Mouse (Mus musculus) inflammation-experienced regulatory T-cells, adult 6 months (primary cell): ENCODE measurements at regions not wholly inside any gene's neighbourhood (a gene's known extent, or its start where the extent isn't known, plus 50 kb on each side); places are given as distances from the start of the nearest gene placed in this dataset.

Experiments used
- ATAC-seq: one replicate; pipeline ENCODE4 v1.8.0; 2017

DNA sequence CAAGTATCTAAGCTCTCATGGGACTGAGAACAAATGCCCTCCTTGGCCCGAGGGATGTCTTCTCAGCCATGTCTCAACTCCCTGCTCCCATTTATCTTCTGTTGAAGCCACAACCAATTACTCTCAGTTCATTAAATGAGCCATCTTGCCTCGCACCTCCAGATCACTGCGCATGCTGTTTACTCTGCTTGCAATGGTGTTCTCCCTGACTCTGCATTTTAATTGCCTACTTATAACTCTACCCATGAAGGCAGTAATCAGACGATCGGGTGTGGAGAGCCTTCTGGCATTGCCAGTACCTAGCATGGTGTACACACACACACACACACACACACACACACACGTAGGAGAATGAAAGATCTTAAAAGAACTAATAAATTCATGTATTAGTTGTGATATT lies 306.1 kb upstream of the Myt1l start:
- ATAC-seq: no peak

DNA sequence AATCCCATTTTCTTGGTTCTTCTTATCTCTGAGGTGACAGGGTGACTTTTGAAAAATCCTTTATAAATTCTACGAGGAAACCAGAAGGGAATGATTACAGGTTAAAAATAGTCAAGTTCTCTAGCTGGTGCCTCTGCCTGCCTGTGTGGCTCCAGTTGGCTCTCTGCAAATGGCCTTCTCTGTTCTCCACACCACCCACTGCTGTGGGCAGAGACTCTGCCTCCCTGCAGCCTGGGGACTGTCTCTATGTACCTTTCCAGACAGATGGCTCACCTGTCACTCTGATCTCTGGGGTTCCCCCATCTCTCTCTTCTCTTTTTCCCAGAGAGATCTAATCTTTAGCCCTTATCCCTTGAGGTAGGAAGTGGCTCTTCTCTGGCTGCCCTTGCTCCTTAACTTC lies 302.2 kb upstream of the Myt1l start:
- ATAC-seq: no peak

DNA sequence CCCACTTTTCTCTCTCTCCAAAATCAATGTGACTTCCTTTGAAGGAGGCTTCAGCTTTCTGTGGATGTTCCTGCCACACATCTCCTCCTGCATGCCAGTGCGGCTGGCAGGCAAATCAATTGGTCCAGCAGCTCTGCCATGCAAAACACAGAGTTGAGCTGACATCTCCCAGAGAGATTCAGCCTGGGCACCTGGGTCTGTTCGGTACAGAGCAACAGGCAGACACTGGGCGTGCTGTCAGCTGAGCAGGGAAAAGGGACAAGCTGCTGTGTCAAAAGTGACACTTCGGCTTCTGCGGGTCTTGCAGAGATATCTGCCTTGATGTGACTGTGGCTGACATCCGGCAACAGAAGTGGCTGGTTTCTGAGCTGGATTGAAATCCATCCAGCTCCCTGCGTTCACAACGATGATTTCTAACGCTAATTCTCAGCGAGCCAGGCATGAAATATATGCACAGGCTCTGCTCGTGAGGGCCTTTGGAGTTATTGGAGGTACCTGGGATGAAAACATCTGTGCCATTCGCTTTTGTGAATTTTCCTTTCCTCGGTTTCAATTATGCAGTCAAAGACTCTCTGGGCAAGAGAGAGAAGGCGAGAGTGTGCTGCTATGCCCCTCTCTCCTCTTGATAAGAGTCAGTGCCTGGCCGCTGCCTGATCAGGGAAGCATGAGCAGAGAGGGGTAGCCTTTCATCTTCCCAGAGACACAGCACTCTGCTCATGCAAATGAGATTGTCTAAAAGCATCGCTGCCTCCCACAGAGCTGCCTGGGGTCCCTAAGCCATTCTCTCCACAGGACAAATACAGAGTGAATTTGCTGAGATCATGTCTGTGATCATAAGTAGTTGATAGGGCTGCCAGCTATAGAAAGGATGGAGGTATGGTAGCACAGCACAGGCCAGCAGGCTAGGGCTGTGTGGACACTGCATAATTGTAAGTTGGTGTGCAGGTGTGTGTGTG lies 295.4 kb upstream of the Myt1l start:
- ATAC-seq: no peak

DNA sequence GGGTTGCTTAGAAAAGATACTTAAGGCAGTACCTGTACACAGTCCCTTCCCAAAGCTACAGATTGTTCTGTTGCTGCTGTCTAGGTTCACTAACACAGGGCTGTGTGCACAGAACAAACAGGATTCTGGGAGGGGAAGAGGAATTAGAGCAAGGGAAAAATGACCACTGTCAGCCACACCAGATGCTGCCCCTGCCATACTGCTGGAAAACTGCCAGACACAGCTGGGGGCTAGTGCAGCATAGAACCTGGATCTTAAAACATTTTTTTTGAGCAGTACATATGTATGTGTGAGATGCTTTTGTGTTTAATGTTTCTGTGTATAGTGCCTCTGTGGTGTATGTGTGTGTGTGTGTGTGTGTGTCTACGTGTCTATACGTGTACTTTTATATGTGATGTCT lies 291.7 kb upstream of the Myt1l start:
- no peak for ATAC-seq

DNA sequence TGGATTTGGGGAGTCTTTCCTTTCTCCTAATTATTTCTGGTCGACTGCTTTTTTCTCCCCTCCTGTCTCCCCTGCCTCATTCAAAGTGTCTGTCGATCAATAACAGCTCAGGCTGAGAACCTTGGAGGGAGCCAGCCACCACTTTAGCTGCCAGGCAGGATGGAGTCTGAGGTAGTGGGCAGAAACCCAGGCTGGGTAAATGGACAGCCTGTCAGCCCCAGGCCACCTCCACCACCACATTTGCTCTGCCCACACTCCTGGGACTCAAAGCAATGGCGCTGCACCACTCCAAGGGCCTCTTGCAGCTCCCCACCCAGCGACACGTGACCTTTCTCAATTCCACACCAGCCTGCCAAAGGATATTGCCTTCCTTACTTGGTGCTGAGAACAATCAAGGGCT lies 290.7 kb upstream of the Myt1l start:
- no peak for ATAC-seq

DNA sequence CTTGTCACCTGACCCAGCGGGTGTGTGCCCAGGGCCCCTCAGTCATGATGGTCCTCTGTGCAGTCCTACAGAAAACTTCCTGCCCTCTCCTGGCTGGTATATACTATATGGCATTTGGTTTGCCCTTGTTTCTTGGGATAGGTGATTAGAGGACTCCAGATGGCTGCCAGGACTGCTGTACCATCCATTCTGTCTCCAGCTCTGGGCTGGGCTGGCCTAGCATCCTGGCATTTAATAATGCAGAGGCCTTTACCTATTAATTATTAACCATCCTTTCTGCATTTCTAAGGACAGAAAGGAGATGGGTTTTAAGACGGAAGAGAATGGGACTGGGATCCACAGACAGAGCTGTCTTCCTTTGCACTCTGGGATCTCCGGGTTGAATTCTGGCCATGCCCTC lies 288.7 kb upstream of the Myt1l start:
- ATAC-seq: no peak

DNA sequence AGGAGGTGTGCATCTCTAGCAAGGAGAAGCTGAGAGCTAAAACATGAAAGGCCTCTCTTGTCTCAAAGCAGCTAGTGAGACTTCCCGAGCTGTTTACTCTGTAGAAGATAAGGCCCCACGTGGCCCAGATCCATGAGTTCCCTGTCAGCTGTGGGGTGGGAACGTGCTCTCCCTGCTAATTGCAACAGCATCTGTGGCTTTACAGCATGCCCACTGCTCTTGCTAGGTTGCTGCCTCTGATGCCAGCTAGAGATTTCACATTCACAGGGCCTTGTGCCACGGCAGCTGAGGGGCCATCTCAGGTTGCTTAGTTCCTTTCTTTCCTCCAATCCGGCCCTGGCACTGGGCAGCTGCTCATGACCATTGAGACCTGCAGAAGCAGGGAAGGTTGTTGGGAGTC lies 288.2 kb upstream of the Myt1l start:
- ATAC-seq: no peak

DNA sequence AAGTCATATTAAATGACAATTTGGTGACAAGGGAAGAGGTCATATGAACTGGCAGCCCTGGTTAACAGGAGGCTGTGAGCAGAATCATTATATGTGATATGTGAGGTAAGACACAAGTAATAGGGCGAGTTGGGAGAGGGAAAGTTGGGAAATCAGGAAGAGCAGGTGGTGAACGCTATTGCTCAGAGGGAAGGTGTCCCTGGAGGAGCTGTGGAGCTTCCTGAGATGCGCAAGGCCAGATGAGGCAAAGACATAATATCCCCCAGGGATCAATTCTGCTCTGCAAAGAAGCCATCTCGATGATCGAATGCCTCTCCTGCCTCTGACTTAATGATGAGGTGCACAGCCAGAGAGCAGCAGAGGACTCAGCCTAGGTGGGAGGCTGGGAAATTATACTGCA lies 285.1 kb upstream of the Myt1l start:
- ATAC-seq: no peak

DNA sequence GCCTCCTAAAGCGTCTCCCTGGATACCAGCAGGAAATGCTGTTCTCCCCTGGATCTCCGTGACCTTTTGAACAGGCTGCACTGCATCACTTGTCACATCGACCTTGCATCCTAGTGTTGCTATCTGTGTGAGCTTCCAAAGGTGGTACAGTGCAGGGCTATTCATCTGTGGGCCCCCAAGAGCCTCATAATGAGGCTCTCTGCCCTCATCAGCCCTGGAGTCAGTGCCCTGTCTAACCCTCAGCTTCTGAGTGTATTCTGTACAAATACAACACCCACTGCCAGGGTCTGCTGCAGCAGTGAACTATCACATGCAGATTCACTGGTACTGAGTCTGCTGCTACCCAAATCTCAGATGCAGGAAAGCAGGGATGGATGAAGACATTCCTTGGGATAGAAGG lies 282.1 kb upstream of the Myt1l start:
- ATAC-seq: no peak

DNA sequence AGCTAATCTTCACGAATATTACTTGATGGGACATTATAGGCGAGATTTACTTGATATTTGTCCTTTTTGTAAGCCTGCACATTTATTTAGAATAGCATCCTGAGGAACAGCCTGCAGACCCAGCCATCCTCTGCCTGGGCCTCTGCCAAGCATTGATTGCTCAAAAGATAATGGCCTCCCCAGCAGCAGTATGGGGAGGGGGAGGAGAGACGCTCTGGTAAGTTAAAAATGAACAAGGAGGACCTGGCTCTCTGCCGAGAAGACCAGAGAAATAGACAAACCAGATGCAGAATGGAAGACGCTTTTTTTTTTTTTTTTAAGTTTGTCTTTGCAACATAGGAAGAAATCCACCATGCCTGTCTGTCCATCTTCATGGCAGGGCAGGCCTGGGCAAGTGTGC lies 280.8 kb upstream of the Myt1l start:
- no peak for ATAC-seq

DNA sequence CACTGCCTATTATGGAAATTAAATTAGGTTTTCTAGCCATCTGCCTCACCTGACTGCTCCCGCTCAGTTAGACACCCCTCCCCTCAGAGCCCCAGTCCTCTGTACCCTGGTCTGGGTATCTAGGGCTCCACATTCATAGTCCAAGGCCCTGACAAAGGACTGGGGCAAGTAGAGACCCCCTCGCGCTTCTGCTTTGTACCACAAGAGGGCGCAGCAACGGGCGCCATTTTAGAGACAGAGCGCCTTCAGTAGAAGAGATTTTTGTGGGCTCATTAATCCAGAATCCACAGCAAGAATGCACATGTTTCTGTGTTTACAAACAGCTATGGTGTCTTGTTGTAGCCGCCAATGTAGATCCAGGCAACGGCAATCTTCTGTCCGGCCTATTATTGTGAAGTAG lies 279.7 kb upstream of the Myt1l start:
- no peak for ATAC-seq

DNA sequence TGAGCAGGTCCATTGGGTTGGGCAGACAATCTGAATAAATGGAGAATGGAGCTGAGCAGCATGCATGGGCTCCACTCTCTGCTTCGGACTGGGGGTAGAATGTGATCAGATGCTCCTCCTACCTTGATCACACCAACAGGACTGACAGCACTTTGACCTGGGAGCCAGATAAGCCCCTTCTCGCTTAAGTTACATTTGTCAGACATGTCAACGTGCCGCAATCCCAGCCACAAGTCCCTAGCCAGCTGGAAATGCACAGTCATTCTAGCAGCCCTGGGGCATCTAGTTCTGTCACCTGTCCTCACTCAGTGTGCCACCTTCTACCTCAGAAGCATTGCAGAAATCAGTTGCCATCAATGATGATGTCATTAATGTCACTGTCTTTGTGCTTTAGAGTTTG lies 272.1 kb upstream of the Myt1l start:
- no peak for ATAC-seq

DNA sequence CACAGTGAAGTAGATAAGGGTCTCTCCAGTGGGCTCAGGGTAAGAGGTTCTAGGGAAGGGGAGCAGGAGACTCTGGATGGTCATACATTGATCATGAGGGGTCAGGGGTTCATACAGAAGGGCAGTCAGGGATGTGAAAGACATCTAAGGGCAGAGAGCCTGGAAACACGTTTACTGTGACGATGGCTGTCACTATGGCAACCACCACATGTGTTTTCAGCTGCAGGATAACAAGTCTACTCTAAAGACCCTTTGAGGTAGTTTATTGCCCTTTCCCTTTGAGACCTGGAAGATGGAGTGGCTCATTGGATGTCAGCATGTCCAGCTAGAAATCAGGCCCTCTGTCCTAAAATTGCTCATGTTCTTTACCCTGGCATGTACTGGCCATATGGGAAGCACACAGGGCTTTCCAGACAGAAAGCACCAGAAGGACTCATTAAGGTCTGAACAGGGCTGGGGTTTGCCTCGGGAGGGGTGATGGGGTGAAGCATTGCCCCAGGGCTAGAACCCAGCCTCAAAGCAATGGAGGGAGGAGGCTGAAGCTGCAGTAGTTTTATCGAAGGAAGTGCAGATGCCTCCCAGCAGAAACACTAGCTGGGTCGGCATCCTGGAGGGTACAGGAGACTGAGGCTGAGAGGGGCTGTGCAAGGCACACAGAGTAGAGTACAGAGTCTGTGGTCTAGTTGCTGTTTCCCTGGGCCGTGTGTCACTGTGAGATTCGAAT lies 271.0 kb upstream of the Myt1l start:
- ATAC-seq: no peak

DNA sequence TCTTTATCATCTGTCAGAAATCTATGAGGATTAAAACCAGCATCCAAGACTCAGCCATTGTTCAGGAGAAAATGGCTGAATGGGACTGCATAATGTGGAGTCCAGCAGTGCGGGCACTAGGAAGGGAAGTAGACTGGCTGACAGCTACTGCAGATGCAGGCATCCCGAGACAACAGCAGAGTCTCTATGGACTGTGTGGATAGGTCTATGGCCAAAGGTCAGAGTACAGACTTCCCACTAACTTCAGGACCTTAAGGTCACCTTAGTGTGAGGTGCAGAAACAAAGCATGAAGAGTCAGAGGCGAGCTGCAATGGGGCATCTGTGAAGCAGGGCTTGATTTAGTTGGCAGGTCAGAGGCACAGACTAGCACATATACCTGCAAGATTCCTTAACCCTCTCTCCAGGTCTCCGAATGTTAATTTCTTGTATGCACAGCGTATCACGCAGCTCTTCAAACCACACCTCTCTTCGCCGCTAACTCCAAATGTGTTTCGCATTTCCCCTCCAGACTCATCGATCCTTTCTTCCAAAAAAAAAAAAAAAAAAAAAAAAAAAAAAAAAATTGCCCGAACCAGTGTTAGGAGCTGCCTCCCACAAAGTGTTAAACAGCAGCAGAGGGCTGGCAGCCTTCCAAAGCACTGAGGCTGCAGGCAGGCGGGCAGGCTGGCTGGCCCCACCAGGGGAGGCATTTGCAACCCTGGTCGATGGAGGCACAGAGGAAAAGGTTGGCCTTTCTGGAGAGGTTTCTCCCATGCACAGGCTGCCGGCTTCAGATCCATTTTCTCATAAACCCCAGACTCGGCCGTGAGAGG lies 270.2 kb upstream of the Myt1l start:
- ATAC-seq: no peak

DNA sequence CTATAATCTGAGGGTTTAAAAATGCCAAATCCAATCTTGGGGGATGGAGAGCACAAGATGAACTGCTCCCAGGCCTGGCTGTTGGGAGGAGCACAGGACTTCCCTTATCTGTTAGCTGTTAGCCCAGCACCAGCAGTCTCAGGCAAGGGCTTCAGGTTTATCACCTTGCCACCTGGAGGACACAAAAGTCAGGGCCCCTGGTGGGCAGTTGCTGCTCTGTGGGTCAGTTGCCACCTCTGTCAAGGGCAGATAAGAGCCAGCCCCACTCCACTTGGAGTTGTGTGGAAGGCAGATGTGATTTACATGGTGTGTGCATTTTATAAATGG lies 269.7 kb upstream of the Myt1l start:
- no peak for ATAC-seq

DNA sequence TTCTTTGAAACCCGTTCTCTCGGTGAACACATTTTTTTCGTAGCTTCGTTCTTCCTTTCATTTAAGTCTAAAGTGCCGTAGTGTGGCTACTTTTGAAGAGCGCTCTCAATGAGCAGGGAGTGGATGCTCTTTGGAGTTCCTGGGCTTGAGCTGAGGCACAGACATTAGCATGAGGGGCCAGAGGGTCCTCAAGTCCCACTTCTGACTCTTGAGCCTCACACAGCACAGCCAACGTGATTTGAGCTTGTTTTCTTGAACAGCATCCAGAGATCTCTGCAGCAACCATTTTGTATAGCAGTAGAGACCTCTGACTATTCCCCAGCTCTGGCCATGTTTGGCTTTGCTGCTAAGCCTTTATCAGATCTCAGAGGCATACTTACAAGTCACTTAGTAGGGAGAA lies 269.2 kb upstream of the Myt1l start:
- no peak for ATAC-seq

DNA sequence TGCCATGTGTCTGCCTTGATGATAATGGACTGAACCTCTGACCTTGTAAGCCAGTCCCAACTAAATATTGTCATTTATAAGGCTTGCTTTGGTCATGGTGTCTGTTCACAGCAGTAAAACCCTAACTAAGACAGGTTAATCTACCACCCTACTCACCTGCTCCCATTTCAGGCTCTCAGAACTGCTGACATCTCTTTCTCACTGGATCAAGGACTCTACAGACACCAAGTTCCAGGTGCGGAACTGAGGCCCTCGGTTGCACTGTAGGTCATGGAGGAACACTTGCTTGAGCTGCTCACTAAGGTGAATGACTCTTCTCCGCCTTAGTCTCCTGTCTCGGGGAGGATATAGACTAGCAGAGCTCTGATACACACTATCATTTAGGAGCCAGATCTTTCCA lies 254.0 kb upstream of the Myt1l start:
- ATAC-seq: no peak

DNA sequence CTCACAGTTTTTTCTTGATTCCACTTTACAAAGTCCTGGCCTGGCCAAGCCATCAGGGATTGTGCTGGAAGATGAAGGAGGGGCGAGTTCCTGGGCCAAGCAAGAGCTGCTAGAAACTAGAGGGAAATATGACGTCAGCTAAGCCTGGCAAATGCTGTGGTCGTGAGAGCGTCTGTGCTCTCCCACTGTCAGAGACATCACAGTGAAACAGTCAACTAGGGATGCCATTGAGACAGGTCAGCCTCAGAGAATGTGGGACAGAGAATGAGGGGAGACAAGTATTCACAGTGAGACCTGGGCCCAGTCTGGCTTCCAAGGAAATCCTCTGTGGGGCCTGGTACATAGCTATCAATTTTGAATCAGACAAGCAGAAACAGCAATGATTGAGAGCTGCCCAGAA lies 252.5 kb upstream of the Myt1l start:
- ATAC-seq: no peak

DNA sequence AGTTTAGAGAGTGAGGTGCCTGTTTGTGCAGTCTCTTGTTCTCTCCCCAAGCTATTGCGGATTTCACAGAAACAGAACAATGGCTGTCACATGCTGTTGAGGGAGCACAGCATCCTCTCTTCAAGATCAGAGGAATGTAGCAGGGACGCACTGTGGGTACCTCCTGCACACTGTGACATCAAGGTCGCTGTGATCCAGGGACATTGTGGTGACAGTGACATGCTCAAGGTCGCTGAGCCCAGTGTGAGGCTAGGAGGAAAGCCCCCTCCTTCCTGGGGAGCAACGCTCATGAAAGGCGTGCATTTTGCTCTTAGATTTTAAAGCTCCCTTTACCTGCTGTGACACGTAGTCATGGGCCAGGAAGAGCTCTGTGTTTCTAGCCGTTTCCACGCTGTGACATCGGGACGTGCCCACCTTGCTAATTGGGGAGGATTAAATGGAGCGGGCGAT lies 248.5 kb upstream of the Myt1l start:
- no peak for ATAC-seq

DNA sequence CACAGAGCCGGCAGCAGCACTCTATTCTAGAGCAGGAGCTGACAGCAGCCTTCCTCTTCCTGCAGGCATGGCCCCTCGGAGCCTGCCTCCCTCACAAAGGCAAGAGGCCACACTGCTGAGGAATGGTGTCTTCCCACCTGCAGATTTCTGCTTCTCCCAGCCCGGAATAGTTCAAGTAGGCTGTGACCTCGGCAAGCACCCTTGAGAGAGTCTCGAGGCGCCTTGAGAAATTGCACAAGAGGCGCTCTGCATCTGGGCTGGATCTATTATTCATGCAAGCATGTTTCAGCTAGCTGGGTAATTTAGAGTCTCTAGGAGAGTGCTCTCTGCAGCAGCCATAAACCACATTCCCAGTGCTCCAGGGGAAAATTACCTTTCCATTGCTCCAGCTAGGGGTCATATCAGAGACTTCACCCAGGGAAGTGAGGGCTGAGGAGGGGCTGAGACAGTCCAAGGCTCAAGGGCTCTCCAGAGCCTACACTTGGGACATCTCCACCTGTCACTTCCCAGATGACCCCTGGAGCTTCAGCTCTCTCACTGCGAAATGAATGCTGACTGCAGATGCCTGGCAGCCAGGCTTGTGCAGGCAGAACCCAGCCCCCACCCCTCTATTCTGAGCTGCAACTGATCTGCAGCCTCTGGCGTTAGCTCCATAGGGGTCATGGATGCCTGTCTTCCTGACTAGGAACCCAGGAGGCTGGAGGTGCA lies 247.9 kb upstream of the Myt1l start:
- ATAC-seq: no peak

DNA sequence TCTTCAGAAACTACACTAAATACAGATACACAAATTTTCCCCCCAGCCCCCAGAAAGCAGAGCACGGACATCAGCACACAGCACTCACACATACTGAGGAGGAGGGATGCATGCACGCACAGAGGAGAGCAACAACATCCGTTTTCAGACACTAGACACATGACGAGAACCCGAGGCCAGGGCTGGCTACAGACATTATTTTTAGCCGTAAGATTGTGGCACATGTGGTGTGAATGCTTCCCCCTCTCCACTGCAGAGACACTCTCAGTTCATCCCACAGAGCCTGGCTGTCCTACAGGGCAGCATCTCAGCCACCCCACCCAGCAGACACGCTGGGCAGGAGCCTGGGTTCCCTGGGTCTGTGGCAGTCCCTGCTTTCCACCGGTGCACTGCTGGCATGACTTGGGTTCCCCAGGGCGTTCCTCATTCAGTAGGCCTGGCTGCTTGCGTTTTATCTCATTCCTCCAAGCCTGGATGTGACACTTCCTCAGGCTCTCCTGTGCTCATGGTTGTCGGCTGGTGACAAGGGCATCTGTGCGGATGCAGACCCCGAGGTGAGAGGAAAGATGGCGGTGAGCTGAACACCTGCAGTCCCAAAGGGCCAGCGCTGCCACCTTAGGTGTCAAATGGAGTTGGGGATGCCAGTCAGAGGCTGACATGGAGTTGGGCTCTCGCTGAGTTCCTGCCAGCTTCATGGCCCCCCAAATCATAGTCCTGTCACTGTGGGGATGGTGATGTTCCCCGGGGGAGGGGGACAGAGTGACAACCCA lies 247.1 kb upstream of the Myt1l start:
- no peak for ATAC-seq

DNA sequence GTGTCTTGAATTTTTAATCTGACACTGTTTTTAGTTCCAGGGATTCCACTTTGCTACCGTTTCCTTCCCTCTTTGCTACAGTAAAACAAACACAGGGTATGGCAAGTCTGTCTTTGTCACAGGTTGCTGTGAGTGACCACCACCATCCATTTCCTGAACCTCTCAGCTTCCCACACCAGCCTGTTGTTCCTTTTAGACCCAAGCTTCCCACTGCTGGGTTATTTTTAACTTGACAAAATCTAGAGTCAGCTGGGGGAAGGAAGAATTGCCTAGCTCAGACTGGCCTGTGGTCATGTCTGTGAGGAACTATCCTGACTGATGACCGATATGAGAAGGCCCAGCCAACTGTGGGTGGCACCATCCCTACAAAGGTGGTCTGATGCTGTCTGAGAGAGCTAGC lies 239.4 kb upstream of the Myt1l start:
- ATAC-seq: no peak
